Mouse (Mus musculus) midbrain, embryonic 14.5 days (tissue): Measurements from ENCODE around the gene Col26a1. TPM values are rescaled to one million over a fixed set of nuclear protein-coding genes. Genes with fewer than 3 reads are reported as not detected.

Source experiments
- ATAC-seq: fragments of 200-750 bp; cut with Nextera tagmentation; 2 replicates; pipeline ENCODE4 v1.8.0; 2017; ENCODE audit warnings: moderate number of reproducible peaks, moderate library complexity; ENCODE audit not compliant: low FRiP score, low TSS enrichment
- DNase-seq: peaks from one replicate; pipeline ENCODE4 v3.0.0-alpha.2; 2015
- H3K27ac ChIP-seq: fragments of 300-500 bp; sonication (generic); replicated peaks from 2 replicates; pipeline ENCODE4 v1.5.1; 2014; ENCODE audit warnings: mild to moderate bottlenecking, low read depth, low read length, moderate library complexity
- H3K27me3 ChIP-seq: fragments of 300-500 bp; sonication (generic); 2 replicates; pipeline ENCODE4 v1.6.1; 2014; ENCODE audit warnings: low read length, control low read depth, mixed read lengths; ENCODE audit not compliant: control insufficient read depth, insufficient read depth
- H3K36me3 ChIP-seq: fragments of 300-500 bp; sonication (generic); 2 replicates; pipeline ENCODE4 v1.6.1; 2014; ENCODE audit warnings: low read length, control low read depth; ENCODE audit not compliant: control insufficient read depth, insufficient read depth
- H3K4me1 ChIP-seq: fragments of 300-500 bp; sonication (generic); 2 replicates; pipeline ENCODE4 v1.6.1; 2014; ENCODE audit warnings: mild to moderate bottlenecking, antibody characterized with exemption, low read length, control low read depth; ENCODE audit not compliant: control insufficient read depth, insufficient read depth
- H3K4me2 ChIP-seq: fragments of 300-500 bp; sonication (generic); 2 replicates; pipeline ENCODE4 v1.6.1; 2014; ENCODE audit warnings: mild to moderate bottlenecking, low read length, moderate library complexity
- H3K4me3 ChIP-seq: fragments of 300-500 bp; sonication (generic); replicated peaks from 2 replicates; pipeline ENCODE4 v1.5.1; 2014; ENCODE audit warnings: low read depth, low read length
- H3K9ac ChIP-seq: fragments of 300-500 bp; sonication (generic); replicated peaks from 2 replicates; pipeline ENCODE4 v1.6.1; 2014; ENCODE audit warnings: mild to moderate bottlenecking, low read length, moderate library complexity
- H3K9me3 ChIP-seq: fragments of 300-500 bp; sonication (generic); 2 replicates; pipeline ENCODE4 v1.6.1; 2016; ENCODE audit warnings: low read length, control low read depth, mixed read lengths; ENCODE audit not compliant: control insufficient read depth
- WGBS: fragments of 180-500 bp; shearing (Covaris S2); extraction: QIAGEN DNeasy Blood & Tissue Kit; methylation state at CpG from one replicate; pipeline ENCODE4 v1.1.7; 2014; 5-methylcytosine and 5-hydroxymethylcytosine counted together
- polyA plus RNA-seq: library from polyadenylated mRNA; unstranded; fragments of >200 nt; fragmentation: Nextera tagmentation; extraction: Ambion mirVana; gene quantifications from 2 replicates; pipeline ENCODE4 v1.2.1, GENCODE M21; 2014

Col26a1 gene
- polyA plus RNA-seq, 1 experiment from 2014 or later, result 16.2 TPM

- H3K9ac ChIP-seq, result no peak overlapping the region
Observed at GRCm38 (mm10) chr5:136780465-136780864, 102.5 kb downstream of the Col26a1 start.

GRCm38 (mm10) chr5:136779946-136780345 is 103.1 kb downstream of the Col26a1 start:
- Histone ChIP-seq H3K27me3 (no peaks in the 10 kb centered on the region), H3K4me2 (no peak overlapping the region), H3K9ac (no peak overlapping the region), H3K27ac (no peak overlapping the region), H3K9me3 (peaks cover 9% of the 10 kb centered on the region; the same call in 1 of the 2 replicates), H3K4me1 (no peaks in the 10 kb centered on the region), H3K36me3 (no peaks in the 10 kb centered on the region), H3K4me3 (no peak overlapping the region)
- ATAC-seq (no peak), DNase-seq (no peak)
- WGBS, result 76% methylated on average over 6 of the region's 6 CpGs

More at GRCm38 (mm10) chr5:136780465-136780864, 102.5 kb downstream of the Col26a1 start:
- Histone ChIP-seq H3K27me3 (no peaks in the 10 kb centered on the region), H3K4me1 (no peaks in the 10 kb centered on the region), H3K27ac (no peak overlapping the region), H3K4me2 (no peak overlapping the region), H3K4me3 (no peak overlapping the region), H3K36me3 (no peaks in the 10 kb centered on the region), H3K9me3 (peaks cover 3% of the 10 kb centered on the region; the same call in 1 of the 2 replicates)
- WGBS, result 46% methylated on average over 10 of the region's 10 CpGs
- ATAC-seq (no peak), DNase-seq (peak; percentile 28)

GRCm38 (mm10) chr5:136775548-136775947 is 107.5 kb downstream of the Col26a1 start:
- peaks cover 9% of the 10 kb centered on the region; the same call in 1 of the 2 replicates for H3K9me3 ChIP-seq

GRCm38 (mm10) chr5:136773044-136774039 is 109.7 kb downstream of the Col26a1 start:
- DNase-seq (no peak), ATAC-seq (no peak)
- Histone ChIP-seq H3K9me3 (peaks cover 9% of the 10 kb centered on the region; the same call in 1 of the 2 replicates), H3K9ac (no peak overlapping the region), H3K4me3 (no peak overlapping the region), H3K36me3 (no peaks in the 10 kb centered on the region), H3K27me3 (no peaks in the 10 kb centered on the region), H3K27ac (no peak overlapping the region), H3K4me2 (no peak overlapping the region), H3K4me1 (no peaks in the 10 kb centered on the region)
- 62% methylated on average over 22 of the region's 22 CpGs for WGBS

More at GRCm38 (mm10) chr5:136775548-136775947, 107.5 kb downstream of the Col26a1 start:
- H3K27ac ChIP-seq, result no peak overlapping the region
- no peak overlapping the region for H3K9ac ChIP-seq
- no peak overlapping the region for H3K4me2 ChIP-seq
- H3K4me3 ChIP-seq, result no peak overlapping the region
- DNase-seq, result no peak
- no peaks in the 10 kb centered on the region for H3K27me3 ChIP-seq
- ATAC-seq, result no peak
- no peaks in the 10 kb centered on the region for H3K36me3 ChIP-seq
- 80% methylated on average over 3 of the region's 3 CpGs for WGBS
- H3K4me1 ChIP-seq, result no peaks in the 10 kb centered on the region

GRCm38 (mm10) chr5:136771132-136771531 is 111.9 kb downstream of the Col26a1 start:
- Histone ChIP-seq H3K4me3 (no peak overlapping the region), H3K9ac (no peak overlapping the region), H3K27ac (no peak overlapping the region), H3K36me3 (no peaks in the 10 kb centered on the region), H3K9me3 (peaks cover 6% of the 10 kb centered on the region; the same call in 1 of the 2 replicates), H3K4me1 (no peaks in the 10 kb centered on the region), H3K4me2 (no peak overlapping the region), H3K27me3 (no peaks in the 10 kb centered on the region)
- ATAC-seq (no peak), DNase-seq (no peak)
- 93% methylated on average over 10 of the region's 10 CpGs for WGBS

GRCm38 (mm10) chr5:136767304-136767703 is 115.7 kb downstream of the Col26a1 start:
- no peak overlapping the region for H3K27ac ChIP-seq
- ATAC-seq (no peak), DNase-seq (no peak)
- H3K4me2 ChIP-seq, result no peak overlapping the region
- no peak overlapping the region for H3K9ac ChIP-seq
- H3K9me3 ChIP-seq, result no peaks in the 10 kb centered on the region
- 80% methylated on average over 9 of the region's 9 CpGs for WGBS
- no peak overlapping the region for H3K4me3 ChIP-seq
- no peaks in the 10 kb centered on the region for H3K27me3 ChIP-seq
- H3K36me3 ChIP-seq, result no peaks in the 10 kb centered on the region
- no peaks in the 10 kb centered on the region for H3K4me1 ChIP-seq

- Histone ChIP-seq H3K9me3 (no peaks in the 10 kb centered on the region), H3K4me1 (no peaks in the 10 kb centered on the region), H3K4me2 (no peak overlapping the region), H3K4me3 (no peak overlapping the region), H3K27ac (no peak overlapping the region), H3K36me3 (no peaks in the 10 kb centered on the region), H3K27me3 (no peaks in the 10 kb centered on the region), H3K9ac (no peak overlapping the region)
- no peak for DNase-seq
- WGBS, result 37% methylated on average over 8 of the region's 8 CpGs
- ATAC-seq, result no peak
Observed at GRCm38 (mm10) chr5:136764157-136764669, 118.8 kb downstream of the Col26a1 start.

- no peak for DNase-seq
- no peaks in the 10 kb centered on the region for H3K36me3 ChIP-seq
- WGBS, result 78% methylated on average over 6 of the region's 6 CpGs
- no peaks in the 10 kb centered on the region for H3K4me1 ChIP-seq
- no peak for ATAC-seq
- no peaks in the 10 kb centered on the region for H3K9me3 ChIP-seq
- H3K4me3 ChIP-seq, result no peak overlapping the region
- H3K9ac ChIP-seq, result no peak overlapping the region
- H3K4me2 ChIP-seq, result no peak overlapping the region
- no peaks in the 10 kb centered on the region for H3K27me3 ChIP-seq
- H3K27ac ChIP-seq, result no peak overlapping the region
Observed at GRCm38 (mm10) chr5:136760345-136760744, 122.7 kb downstream of the Col26a1 start.
